Mouse (Mus musculus) T-cell, adult 2 months (primary cell): Measurements from ENCODE around the gene Oog1.
"Not testable (repeated sequence)": the region's sequence is repeated elsewhere in the genome, so short reads cannot be mapped to it uniquely, and the experiment has no call there.

Experiments used
- DNase-seq: peaks from one replicate; pipeline ENCODE4 v3.0.0; 2022; ENCODE audit warnings: low spot score

Oog1 gene

DNA sequence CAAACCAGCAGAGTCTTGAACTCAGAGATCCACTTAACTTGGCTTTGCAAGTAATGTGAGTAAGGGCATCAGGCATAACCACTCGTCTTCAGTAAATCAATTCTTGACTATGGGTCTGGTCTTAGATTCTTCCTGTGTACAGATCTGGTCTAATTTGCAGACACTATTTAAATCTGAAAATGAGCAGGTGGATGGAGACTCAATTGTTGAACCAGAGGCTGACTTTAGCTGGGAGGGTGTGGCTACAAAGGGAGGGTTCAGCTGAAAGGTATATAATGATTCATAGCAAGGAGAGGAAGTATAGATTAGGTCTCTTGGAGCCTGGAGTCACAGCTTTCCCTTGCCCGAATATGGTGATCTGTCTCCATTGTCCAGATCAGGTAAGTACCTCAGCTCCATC, at the start of gene Oog1:
Gene Oog1, plus strand, starts transcription at position 301 of the 400 bp plus-strand sequence.
- DNase-seq: not testable (repeated sequence)

DNA sequence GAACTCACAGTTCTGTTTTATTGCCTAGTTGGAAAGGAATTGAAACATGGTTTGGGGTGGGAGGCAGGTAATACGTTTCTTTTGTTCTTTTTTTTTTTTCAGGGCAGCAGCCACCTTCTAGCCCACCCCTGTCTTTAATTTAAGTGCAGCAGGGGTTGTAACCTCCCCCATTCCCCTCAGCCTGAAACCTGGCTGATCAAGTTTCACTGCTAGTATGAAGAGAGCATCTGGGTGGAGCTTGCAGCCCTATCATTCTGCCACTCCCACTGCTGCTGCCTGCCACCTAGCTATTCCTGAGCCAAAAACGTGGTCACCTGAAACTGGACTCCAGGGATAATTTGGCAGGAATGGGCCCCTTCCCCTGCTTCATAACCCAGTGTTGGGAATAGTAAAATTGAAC, 1.1 kb upstream of the Oog1 start:
- DNase-seq: not testable (repeated sequence)

DNA sequence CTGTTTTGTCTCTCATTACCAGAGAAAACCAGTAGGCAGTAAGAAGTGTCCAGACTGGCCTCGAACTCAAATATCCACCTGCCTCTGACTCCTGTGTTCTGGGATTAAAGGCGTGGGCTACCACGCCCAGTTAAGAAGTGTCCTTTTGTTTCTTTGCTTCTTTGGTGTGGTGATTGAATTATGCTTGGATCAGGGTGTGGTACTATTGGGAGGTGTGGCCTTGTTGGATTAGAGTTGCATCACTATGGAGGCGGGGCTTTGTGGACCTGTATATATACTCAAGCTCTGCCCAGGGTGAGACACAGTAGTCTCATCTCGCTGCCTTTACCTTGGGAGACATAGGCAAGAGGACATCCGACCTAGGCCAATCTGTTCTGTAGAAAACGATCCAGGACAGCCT, 16.1 kb downstream of the Oog1 start, which contains the start of gene Gm4027:
Gene Gm4027, plus strand, starts transcription at position 301 of the 400 bp plus-strand sequence.
- DNase-seq: not testable (repeated sequence)

DNA sequence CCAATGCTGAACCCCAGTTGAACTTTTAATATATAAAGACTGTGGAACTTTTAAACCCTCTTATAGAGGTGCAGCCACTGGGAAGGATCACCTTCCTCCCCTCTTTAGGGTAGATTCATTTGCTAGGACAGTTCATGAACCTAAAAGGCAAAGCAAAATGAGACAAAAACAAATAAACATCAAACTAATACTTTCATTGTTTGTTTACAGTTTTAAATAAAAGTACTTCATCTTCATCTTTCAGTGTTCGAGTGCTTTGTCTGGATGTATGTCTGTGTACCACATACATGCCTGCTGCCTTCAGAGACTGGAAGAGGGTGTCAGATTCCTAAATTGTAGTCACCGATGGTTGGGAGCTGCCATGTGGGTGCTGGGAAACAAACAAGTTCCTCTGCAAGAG, 42.0 kb downstream of the Oog1 start, which contains the start of gene Gm16381:
Gene Gm16381, minus strand, starts transcription at position 101 of the 400 bp plus-strand sequence.
- DNase-seq: not testable (repeated sequence)

DNA sequence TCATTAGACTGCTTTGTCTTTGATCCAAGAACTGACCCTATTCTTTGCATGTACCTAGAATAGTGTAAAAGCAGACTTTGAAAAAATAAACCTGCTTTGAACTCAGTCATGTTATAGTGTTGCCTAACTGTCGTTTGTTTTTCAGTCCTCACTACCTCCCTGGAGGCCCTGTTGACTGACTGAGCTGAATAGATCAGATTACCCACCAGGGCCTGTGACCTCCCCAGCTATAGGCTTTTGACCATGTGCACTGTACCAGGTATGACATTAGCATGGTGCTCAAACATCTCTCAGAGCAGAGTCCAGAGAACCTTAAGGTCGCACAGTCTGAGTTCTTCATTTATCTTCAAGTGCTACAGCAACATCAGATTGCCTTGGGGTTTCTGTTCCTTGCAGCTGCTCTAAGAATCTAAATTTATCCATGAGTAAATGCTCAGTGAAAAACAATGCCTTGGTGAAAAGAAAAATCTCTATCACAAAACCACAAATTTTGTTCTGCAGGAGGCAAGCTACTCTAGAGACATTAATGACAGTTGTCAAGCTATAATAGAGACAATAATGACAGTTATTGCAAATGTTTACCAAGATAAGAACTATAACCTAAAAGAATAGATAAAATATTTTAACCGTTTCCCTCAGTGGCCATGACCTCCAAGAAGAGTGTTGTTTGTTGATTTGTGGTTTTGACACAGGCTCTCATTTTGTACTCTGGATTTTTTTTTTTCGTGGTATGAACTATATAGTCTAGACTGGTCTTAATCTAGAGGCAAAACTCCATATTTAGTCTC, 50.6 kb downstream of the Oog1 start:
- not testable (repeated sequence) for DNase-seq
